Mouse (Mus musculus): ENCODE data around the gene Acer1.
"Not testable (repeated sequence)": the region's sequence is repeated elsewhere in the genome, so short reads cannot be mapped to it uniquely, and the experiment has no call there.

Acer1 gene

DNA sequence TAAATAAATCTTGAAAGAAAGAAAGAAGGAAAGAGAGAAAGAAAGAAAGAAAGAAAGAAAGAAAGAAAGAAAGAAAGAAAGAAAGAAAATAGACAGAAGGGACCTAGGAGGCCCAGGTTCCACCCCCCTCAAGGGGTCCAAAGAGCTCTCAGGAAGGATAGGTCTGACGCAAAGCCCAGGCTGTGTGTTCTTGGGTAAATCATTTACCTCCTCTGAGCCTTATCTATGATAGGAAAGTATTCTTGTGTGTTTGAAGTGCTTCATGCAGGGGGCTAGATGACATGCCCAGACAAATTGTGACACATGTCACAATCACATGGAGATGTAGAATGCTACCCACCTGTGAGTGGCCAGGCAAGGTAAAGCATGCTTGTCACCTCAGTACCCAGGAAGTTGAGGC is 29.3 kb downstream of the Acer1 start:
- no peak for DNase-seq (ENCODE audit: low read depth, low spot score)

DNA sequence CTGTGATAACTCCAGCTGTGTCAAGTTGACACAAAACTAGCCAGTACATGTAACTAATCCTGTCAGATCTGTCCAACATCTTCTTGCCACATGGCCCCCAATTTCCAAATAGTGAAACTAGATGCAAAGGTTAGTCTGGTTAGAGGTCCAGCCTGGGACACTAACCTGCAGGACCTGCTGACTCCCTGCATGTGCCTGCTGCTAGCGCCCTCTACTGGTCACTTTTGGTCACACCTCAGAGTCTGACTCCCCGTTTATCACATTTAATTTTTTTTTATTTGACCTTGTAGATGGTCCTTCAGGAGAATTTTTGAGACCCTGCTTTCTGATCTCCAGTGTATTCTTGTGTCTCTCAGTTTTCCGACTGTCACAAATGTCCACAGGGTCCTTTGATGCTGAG is 31.0 kb downstream of the Acer1 start:
- peak; percentile 71 for DNase-seq (ENCODE audit: low read depth, low spot score)

GRCm38 (mm10) chr17:56938751-56939150 is 43.2 kb downstream of the Acer1 start:
- DNase-seq (ENCODE audit: low read depth, low spot score) = no peak

DNA sequence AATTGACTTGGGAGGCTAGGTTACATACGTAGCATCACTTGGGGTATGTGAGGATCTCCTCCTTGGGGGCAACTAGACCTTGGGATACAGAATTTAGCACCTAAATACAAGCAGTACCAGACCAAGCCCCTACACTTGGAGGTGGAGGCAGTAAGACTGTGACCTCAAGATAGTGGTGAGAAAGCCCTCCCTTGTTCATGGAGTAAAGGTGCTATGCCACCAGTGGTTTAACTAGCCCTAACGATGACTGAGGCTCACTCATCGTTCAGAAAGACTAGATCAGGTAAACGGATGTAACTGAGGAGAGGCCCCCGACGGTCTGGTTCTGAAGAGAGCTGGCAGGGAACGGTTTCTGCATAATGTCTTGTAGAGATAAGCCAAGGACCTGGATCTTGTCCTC is 45.2 kb downstream of the Acer1 start:
- DNase-seq (ENCODE audit: low read depth, low spot score) = no peak

GRCm38 (mm10) chr17:56935363-56936131 is 46.4 kb downstream of the Acer1 start, which contains the start of gene Mllt1:
Mllt1 (minus strand) TSS chr17:56935415.
- DNase-seq (ENCODE audit: low read depth, low spot score) = peak; percentile 96

DNA sequence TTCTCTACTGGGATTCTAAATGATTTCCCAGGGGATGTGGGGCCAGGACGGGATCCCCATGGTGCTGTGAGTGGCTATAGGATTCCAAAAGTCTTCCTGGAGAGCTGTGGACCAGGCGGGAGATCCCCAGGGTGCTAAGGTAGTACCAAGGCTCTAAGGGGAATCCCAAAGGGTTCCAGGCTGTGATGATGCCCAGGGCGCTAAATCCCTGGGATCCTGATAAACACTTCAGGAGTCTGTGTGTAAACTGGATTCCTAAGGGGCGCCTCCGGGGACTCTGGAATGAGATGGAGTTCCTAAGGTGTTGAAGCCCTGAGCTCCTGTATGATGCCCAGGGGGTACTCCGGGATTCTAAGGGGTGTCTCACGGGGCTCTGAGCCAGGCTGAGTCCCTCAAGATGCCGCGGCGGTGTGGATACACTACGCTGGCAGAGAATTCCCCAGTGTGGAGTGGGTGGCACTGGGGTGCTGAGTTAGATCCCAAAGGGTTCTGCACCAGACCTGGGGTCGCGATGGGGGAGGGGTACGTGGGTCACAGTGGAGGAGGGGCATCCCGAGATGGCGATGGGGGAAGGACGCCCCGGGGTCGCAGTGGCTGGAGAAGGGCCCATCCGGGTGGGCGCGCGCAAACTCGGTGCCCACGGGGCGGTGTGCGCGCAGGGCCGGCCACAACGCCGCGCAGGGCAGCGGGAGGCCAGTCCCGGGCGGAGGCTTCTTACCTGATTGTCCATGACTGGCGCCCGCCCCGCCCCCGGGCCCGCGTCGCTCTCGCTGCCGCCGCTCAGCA is 47.2 kb downstream of the Acer1 start:
- peak; percentile 34 for DNase-seq (ENCODE audit: low read depth, low spot score)

DNA sequence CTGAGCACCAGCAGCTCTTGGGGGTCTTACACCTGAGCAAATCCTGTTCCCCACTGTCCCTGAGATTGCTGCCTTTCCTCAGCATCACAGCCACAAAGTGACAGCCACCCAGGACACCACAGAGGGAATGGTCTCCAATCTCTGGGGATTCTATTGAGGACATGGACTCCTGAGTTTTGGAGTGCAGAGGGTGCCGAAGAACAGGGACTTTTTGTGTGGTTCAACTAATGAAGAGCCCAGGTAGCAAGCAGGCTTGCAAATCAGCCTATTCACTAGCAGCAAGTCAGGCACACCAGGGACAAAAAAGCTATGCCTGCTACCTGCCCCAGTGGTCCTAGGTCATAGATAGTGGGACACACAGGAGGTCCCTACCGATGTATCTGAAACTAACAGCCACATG is 48.5 kb downstream of the Acer1 start:
- DNase-seq (ENCODE audit: low read depth, low spot score) = no peak

DNA sequence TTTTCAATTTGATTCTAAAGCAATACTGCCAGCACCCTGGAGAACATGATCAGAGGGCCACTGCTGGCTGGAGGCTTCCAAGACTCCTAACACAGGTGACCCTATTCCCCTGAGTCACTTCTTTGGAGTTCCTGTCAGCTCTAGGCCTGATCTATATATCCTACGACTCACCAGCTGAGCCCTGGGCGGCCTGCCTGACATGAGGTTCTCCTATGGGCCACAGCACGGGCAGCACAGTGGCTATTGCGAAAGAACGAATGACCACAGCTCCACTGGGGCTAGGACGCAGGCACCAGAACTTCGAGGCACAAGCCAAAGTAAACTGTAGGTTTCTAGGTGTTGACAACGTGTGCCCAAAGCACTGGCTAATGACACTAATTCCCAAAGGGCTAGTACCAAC is 51.9 kb downstream of the Acer1 start:
- DNase-seq (ENCODE audit: low read depth, low spot score) = no peak

- no peak for DNase-seq (ENCODE audit: low read depth, low spot score)
Observed at GRCm38 (mm10) chr17:56929530-56929929, 52.4 kb downstream of the Acer1 start.

- peak; percentile 31 for DNase-seq (ENCODE audit: low read depth, low spot score)
Observed at GRCm38 (mm10) chr17:56929101-56929500, 52.8 kb downstream of the Acer1 start.

- DNase-seq (ENCODE audit: low read depth, low spot score) = no peak
Observed at GRCm38 (mm10) chr17:56925998-56926397, 55.9 kb downstream of the Acer1 start.

DNA sequence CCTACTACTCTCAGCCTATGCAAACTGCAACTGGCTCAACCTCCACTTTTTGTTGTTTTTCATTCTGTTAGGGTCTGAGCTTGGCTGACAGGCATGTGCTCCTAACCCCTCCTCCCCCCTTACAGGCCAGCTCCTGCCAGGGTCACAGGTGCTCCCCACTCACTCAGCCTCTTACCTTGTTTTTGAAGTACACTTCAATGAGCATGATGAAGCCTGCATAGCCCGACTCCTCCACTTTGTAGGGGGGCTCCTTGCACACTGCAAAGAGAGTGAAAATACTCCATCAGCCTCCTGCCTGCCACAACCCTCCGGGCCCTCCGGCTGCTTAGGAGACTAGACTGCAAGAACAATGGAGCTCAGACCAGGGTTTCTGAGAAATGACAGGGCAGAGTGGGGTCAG is 62.2 kb downstream of the Acer1 start:
- DNase-seq (ENCODE audit: low read depth, low spot score) = no peak

DNA sequence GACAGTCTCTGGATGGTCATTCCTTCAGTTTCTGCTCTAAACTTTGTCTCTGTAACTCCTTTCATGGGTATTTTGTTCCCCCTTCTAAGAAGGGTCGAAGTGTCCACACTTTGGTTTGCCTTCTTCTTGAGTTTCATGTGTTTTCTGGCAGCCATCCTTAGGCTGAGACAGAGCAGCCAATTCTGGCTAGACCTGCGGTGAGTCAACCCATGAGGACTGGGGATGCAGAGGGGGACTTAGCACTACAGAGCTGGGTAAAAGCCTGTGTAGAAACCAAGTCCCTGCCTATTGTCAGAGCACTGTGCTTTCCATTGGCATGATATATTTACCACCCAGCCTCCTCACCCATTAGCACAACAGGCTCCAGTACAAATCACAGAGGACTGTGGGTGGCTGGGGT is 64.8 kb downstream of the Acer1 start:
- no peak for DNase-seq (ENCODE audit: low read depth, low spot score)

- no peak for DNase-seq (ENCODE audit: low read depth, low spot score)
Observed at GRCm38 (mm10) chr17:56913444-56913843, 68.5 kb downstream of the Acer1 start.

GRCm38 (mm10) chr17:56913023-56913422 is 68.9 kb downstream of the Acer1 start:
- no peak for DNase-seq (ENCODE audit: low read depth, low spot score)

- not testable (repeated sequence) for DNase-seq (ENCODE audit: low read depth, low spot score)
Observed at GRCm38 (mm10) chr17:56909764-56910163, 72.2 kb downstream of the Acer1 start.

DNA sequence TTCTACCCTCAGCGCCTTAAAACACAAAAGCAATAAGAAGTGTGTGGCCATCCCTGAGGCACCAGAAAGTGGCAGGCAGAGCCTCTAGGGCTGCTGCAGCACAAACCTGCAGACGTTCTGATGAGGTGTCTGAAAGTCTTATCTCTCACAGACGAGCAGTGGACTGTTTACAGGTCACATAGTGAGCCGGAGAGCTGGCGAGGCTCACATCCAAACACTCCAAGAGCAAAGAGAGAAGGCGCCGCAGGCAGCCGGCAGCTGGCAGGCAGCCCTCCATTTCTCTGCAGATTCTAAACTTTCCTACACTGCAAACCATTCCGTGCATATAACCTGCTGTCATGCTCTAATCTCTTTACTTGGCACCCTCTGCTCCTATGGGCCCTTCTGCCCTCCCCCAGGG is 74.0 kb downstream of the Acer1 start:
- no peak for DNase-seq (ENCODE audit: low read depth, low spot score)

- no peak for DNase-seq (ENCODE audit: low read depth, low spot score)
Observed at GRCm38 (mm10) chr17:56907096-56907495, 74.8 kb downstream of the Acer1 start.

DNA sequence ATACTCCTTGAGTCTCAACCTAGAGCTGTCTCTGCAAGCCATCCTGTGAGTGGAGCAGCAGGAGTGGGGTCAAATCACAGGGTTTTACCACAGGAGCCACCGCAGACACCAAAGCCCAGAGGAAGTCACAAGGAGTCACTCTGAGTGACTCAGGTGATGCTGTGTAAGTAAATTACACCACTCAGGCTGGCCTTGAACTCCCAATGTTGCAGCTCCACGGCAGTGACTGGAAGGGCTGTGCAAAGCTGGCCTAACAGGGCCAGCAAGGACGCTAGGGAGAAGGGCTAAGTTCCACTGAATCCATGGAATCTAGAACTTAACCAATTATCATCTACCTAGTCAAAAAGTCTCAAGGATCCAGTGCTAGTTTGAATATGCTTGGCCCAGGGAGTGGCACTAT is 75.8 kb downstream of the Acer1 start:
- no peak for DNase-seq (ENCODE audit: low read depth, low spot score)

Data from ES-CJ7 (cell line).